Mouse (Mus musculus): ENCODE results near the gene Tas2r117.

The Tas2r117 gene

DNA sequence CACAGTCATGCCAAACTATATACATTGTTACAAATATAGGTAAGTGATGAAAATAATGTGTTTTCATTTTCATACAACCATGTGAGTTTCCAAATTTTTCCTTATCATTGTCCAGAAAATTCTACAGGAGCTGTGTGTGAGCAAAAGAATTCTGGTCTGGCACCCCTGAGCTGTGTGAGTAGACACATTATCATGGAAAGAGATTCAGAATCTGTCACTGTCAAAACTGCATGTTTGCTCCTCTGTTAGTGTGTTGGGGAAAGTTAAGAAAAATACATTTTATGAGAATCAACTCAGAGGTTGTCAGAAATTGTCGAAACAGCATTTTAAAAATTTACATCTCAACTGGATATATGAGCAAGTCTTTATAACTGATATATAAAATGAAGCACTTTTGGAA is at the start of gene Tas2r117:
Gene Tas2r117, plus strand, starts transcription at position 301 of the 400 bp plus-strand sequence.
- no peak for DNase-seq (ENCODE audit: low read depth)

GRCm38 (mm10) chr6:132754430-132754829 is 48.2 kb upstream of the Tas2r117 start, which contains the start of gene Tas2r124:
Tas2r124 (plus strand) TSS chr6:132754730.
- DNase-seq (ENCODE audit: low read depth) = no peak

DNA sequence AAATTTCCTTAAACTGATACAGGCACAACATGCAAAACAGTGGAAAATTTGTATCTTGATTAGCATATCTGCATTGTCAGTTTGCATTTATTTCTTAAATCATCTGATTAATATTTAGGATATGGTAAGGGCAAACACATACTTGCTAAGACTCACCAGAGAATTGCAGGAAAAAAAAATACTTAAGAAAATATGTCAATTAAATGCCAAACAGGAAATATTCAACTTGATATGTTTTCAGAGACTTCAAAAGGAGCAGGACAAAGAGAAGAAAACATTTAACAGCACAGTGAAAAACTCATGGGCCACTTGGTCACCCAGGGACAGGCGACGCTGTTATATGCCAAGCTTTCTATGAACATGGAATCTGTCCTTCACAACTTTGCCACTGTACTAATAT is 40.8 kb upstream of the Tas2r117 start, which contains the start of gene Tas2r102:
Gene Tas2r102, plus strand, starts transcription at position 301 of the 400 bp plus-strand sequence.
- no peak for DNase-seq (ENCODE audit: low read depth)

GRCm38 (mm10) chr6:132778062-132778461 is 24.6 kb upstream of the Tas2r117 start, which contains the start of gene Tas2r136:
Tas2r136 (minus strand) TSS chr6:132778162.
- no peak for DNase-seq (ENCODE audit: low read depth)

DNA sequence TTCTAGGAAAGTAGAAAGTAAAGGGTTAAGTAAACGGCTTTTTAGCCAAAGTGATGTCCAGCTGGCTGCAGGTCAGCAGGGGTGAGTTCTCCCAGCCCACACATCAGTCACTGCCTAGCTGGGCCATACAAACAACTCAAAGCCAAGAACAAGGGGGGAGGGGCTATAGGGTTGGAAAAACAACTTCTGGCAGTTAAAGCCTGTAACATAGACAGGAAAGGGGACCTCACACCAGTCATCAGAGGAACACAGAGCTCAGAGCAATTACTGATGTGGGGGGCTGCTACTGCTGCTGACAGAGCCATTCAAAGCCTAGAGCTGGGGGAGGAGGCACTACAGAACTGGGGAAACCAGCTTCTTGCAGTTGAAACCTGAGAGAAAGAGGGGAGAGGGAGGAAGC is 7.2 kb upstream of the Tas2r117 start:
- DNase-seq (ENCODE audit: low read depth) = no peak

DNA sequence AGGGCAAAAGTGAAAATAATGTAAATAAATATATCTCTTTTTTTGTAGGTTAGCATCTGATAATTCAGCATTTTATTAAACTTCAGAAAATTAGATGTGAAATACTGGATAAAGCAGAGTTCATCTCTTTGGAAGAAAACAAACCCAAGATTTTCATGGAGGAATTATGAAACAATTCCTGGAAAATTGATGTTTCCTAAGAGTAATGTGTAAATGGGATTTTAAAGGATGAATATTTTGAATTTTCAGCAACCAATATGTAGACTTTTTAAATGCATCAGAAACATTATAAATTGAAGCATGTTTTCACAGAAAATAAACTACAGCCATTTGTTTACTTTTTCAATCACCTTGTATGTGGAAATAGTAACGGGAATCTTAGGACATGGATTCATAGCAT is 44.2 kb downstream of the Tas2r117 start, which contains the start of gene Tas2r123:
Gene Tas2r123, plus strand, starts transcription at position 301 of the 400 bp plus-strand sequence.
- DNase-seq (ENCODE audit: low read depth) = no peak
